Mouse (Mus musculus) hindbrain, embryonic 13.5 days (tissue): ENCODE measurements around the gene St5. TPM values are rescaled to one million over a fixed set of nuclear protein-coding genes. Genes with fewer than 3 reads are reported as not detected.
A peak's percentile ranks its signal among the peaks of the same experiment; 100 is the strongest.

Experiments
- ATAC-seq: fragments of 200-750 bp; cut with Nextera tagmentation; 2 replicates; pipeline ENCODE4 v1.8.0; 2017; ENCODE audit warnings: moderate TSS enrichment; ENCODE audit not compliant: low FRiP score
- H3K27ac ChIP-seq: fragments of 300-500 bp; sonication (generic); 2 replicates; pipeline ENCODE4 v1.5.1; 2015; ENCODE audit warnings: inconsistent platforms, mild to moderate bottlenecking, moderate library complexity
- H3K27me3 ChIP-seq: fragments of 300-500 bp; sonication (generic); 2 replicates; pipeline ENCODE4 v1.6.1; 2015; ENCODE audit warnings: mild to moderate bottlenecking, inconsistent platforms
- H3K36me3 ChIP-seq: fragments of 300-500 bp; sonication (generic); 2 replicates; pipeline ENCODE4 v1.6.1; 2015; ENCODE audit warnings: mild to moderate bottlenecking, inconsistent platforms
- H3K4me1 ChIP-seq: fragments of 300-500 bp; sonication (generic); replicated peaks from 2 replicates; pipeline ENCODE4 v1.6.1; 2015; ENCODE audit warnings: inconsistent platforms
- H3K4me2 ChIP-seq: fragments of 300-500 bp; sonication (generic); 2 replicates; pipeline ENCODE4 v1.6.1; 2015; ENCODE audit warnings: inconsistent platforms, mild to moderate bottlenecking, moderate library complexity
- H3K4me3 ChIP-seq: fragments of 300-500 bp; sonication (generic); 2 replicates; pipeline ENCODE4 v1.5.1; 2015; ENCODE audit warnings: mild to moderate bottlenecking, inconsistent platforms
- H3K9ac ChIP-seq: fragments of 300-500 bp; sonication (generic); 2 replicates; pipeline ENCODE4 v1.6.1; 2015; ENCODE audit warnings: mild to moderate bottlenecking, inconsistent platforms
- H3K9me3 ChIP-seq: fragments of 300-500 bp; sonication (generic); 2 replicates; pipeline ENCODE4 v1.6.1; 2016; ENCODE audit warnings: inconsistent platforms
- WGBS: fragments of 180-500 bp; shearing (Covaris S2); methylation state at CpG from one replicate; pipeline ENCODE4 v1.1.7; 2015; 5-methylcytosine and 5-hydroxymethylcytosine counted together
- polyA plus RNA-seq: library from polyadenylated mRNA; unstranded; fragments of >200 nt; fragmentation: Nextera tagmentation; extraction: Ambion mirVana; gene quantifications from 2 replicates; pipeline ENCODE4 v1.2.1, GENCODE M21; 2015

The St5 gene
- polyA plus RNA-seq, 1 experiment from 2014 or later = 25.6 TPM

DNA sequence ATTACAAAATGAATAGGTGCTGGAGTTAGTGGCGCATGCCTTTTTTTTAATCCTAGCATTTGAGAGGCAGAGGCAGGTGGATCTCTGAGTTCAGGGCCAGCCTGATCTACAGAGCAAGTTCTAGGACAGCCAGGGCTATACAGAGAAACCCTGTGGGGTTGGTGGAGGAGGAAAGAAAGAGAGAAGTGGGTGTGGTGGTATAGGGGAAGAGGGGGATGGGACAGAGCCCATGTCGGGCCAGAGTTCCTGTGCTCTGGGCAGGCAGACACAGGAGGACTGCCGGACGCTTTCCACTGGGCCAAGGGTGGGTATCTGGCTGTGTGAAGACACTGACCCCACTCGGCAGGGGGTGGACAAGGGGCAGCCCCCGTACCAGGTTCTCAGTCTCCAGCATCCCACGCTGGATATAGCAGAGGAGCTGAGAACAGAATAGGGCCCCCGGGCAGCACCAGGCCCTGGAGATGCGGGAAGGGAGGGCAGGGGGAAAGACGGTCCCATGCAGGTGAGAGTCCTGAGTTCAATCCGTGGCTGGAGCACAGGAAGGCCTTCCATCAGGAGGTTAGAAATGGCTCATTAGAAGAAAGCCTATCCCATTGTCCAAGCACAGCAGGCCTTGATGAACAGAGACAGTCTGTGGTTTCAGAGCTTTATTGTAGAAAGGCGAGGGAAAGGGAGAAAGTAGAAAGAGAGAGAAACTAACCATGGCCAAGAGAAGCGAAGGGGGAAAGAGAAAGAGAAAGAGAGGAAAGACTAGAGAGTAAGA is 8.6 kb downstream of the St5 start:
- Histone ChIP-seq H3K27me3 (no peaks in the 10 kb centered on the region), H3K4me2 (no peak overlapping the region), H3K36me3 (no peaks in the 10 kb centered on the region), H3K27ac (no peak overlapping the region), H3K4me3 (no peak overlapping the region), H3K9ac (no peak overlapping the region), H3K4me1 (no peaks in the 10 kb centered on the region), H3K9me3 (no peaks in the 10 kb centered on the region)
- ATAC-seq = no peak
- 79% methylated on average over 13 of the region's 13 CpGs for WGBS

DNA sequence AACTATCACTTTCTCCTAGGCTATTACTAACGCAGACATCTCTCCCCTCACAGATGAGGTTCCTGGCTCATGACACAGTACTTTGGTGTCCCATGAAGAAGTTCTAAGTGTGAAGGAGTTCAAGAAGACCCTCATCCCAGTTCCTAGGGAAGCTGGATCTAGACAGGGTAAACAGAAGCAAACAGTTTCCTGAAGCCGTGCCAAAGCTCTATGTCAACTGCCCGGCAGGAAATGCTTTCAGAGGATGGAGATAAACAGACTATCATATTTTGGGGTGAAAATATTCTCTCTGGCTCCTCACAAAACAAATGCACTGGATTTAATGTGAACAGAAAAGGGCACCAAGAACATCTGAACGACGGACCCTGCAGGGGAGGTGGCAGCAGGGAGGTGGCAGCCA is 12.4 kb downstream of the St5 start:
- Histone ChIP-seq H3K4me1 (no peaks in the 10 kb centered on the region; the same call in 1 of the 2 replicates), H3K4me3 (no peak overlapping the region), H3K36me3 (no peaks in the 10 kb centered on the region), H3K27ac (no peak overlapping the region), H3K9me3 (no peaks in the 10 kb centered on the region), H3K4me2 (no peak overlapping the region), H3K27me3 (no peaks in the 10 kb centered on the region), H3K9ac (no peak overlapping the region)
- no peak for ATAC-seq
- 93% methylated on average over 5 of the region's 5 CpGs for WGBS

DNA sequence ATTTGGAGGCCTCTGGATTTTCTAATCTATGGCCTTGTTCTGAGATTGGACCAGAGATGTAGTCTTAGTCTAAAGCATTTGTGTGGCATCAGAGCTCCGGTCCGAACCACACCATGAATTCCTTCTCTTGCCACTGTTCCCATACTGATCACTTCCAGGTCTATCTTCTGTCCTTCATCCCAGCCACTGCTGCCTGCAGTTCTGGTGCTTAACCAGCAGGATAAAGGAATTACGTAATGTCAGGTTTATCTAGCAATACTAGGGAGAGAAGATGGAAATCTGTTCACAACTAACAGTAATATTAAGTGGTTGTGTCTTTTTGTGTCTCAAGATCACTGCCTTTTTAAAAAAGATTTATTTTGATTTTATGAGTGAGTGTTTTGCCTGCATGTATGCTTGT is 13.3 kb downstream of the St5 start:
- Histone ChIP-seq H3K4me3 (no peak overlapping the region), H3K36me3 (no peaks in the 10 kb centered on the region), H3K9ac (no peak overlapping the region), H3K4me1 (no peaks in the 10 kb centered on the region; the same call in 1 of the 2 replicates), H3K27ac (no peak overlapping the region), H3K4me2 (no peak overlapping the region), H3K27me3 (no peaks in the 10 kb centered on the region), H3K9me3 (no peaks in the 10 kb centered on the region)
- ATAC-seq = no peak
- 88% methylated on average over 3 of the region's 3 CpGs for WGBS

DNA sequence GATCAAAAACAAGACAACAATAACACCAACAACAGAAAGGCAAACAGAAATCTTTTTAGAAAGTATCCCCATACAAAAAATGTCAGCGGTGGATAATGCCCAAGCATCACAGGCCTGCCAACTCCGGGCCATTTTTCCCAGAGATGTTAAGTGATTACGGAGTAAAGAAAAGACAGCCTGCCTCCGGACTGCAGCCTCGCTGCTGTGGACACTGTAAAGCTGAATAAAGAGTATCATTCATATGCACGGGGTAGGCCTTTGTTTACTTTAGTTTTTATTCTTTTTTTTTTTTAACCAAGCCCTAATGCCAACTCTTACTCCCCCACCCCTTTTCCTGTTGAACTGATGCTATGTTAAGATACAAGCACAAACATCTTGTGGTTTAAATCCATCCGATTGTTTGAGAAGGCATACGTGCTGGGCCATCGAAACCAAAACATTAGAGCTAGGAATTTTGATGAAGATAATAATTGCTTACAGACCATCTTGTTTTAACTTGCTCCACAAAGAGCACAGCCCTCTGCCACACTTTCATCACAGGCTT is 16.7 kb downstream of the St5 start:
- no peaks in the 10 kb centered on the region for H3K27me3 ChIP-seq
- no peaks in the 10 kb centered on the region; the same call in 1 of the 2 replicates for H3K4me1 ChIP-seq
- H3K4me3 ChIP-seq = no peak overlapping the region
- H3K9ac ChIP-seq = no peak overlapping the region
- H3K27ac ChIP-seq = no peak overlapping the region
- H3K9me3 ChIP-seq = no peaks in the 10 kb centered on the region
- no peak for ATAC-seq
- WGBS = 47% methylated on average over 9 of the region's 9 CpGs
- no peaks in the 10 kb centered on the region for H3K36me3 ChIP-seq
- no peak overlapping the region for H3K4me2 ChIP-seq

DNA sequence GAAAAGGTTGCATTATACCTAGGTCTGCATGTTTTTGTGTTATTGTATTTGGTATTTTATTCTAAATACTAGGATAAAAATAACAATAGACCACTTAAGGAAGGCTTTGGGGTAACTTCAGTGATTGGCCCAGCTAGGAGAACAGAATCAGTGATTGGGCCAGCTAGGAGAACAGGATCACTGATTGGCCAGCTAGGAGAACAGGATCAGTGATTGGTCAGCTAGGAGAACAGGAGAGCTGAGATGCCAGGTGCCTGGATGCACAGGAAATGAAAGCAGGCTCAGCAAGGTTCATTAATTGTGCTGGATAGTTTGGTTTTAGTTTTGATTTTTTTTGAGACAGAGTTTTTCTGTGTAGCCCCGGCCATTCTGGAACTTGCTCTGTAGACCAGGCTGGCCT is 22.5 kb downstream of the St5 start:
- 93% methylated on average over 1 of the region's 1 CpGs for WGBS
- no peaks in the 10 kb centered on the region for H3K4me1 ChIP-seq
- H3K9me3 ChIP-seq = no peaks in the 10 kb centered on the region
- no peak for ATAC-seq
- no peak overlapping the region for H3K27ac ChIP-seq
- no peak overlapping the region for H3K4me3 ChIP-seq
- H3K9ac ChIP-seq = no peak overlapping the region
- no peak overlapping the region for H3K4me2 ChIP-seq
- no peaks in the 10 kb centered on the region for H3K36me3 ChIP-seq
- no peaks in the 10 kb centered on the region for H3K27me3 ChIP-seq

DNA sequence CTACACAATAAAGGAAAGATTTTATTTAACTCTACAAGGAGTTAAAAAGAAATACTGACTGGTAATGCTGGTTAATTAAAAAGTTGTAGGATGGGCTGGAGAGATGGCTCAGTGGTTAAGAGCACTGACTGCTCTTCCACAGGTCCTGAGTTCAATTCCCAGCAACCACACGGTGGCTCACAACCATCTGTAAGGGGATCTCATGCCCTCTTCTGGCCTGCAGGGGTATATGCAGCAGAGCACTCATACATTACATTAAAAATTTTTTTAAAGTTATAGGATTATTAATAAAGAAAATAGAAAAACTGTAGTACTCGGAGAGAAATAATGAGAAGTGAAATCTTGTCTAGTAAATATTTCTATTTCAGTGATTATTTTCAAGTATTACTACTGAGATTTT is 23.1 kb downstream of the St5 start:
- Histone ChIP-seq H3K9me3 (no peaks in the 10 kb centered on the region), H3K27me3 (no peaks in the 10 kb centered on the region), H3K9ac (no peak overlapping the region), H3K27ac (no peak overlapping the region), H3K4me3 (no peak overlapping the region), H3K36me3 (no peaks in the 10 kb centered on the region), H3K4me1 (no peaks in the 10 kb centered on the region), H3K4me2 (no peak overlapping the region)
- 89% methylated on average over 2 of the region's 2 CpGs for WGBS
- ATAC-seq = no peak

DNA sequence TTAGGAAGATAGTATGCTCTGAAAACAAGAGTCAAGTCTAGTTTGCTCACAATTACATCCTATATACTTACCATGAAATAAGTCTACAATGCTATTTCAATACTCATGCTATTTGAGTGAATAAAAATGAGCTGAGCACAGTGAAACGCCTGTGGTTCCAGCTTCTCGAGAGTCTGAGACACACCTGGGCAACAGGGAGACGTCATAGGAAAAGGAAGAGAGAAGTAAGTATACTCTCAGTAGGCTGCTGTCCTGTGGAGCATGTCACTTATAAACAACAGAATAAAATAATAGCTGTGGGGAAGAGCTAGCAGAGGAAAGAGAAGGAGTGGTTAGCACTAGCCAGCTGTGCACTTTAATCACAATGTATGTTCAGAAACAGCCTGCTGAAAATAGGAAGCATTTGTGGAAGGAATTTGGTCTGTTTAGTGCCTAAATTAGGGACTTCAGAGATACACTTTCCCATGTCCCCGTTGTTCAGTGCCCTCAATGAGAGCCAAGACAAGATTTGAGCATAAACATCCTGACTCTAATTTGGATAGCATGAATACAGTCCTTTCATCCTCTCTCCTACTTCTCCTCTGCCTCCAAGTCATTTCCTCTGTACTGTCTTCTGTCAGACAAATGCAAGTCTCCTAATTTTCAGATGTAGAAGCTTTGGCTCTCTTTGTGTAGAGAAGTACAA is 28.3 kb downstream of the St5 start:
- 70% methylated on average over 4 of the region's 4 CpGs for WGBS
- no peaks in the 10 kb centered on the region for H3K9me3 ChIP-seq
- H3K27me3 ChIP-seq = no peaks in the 10 kb centered on the region

DNA sequence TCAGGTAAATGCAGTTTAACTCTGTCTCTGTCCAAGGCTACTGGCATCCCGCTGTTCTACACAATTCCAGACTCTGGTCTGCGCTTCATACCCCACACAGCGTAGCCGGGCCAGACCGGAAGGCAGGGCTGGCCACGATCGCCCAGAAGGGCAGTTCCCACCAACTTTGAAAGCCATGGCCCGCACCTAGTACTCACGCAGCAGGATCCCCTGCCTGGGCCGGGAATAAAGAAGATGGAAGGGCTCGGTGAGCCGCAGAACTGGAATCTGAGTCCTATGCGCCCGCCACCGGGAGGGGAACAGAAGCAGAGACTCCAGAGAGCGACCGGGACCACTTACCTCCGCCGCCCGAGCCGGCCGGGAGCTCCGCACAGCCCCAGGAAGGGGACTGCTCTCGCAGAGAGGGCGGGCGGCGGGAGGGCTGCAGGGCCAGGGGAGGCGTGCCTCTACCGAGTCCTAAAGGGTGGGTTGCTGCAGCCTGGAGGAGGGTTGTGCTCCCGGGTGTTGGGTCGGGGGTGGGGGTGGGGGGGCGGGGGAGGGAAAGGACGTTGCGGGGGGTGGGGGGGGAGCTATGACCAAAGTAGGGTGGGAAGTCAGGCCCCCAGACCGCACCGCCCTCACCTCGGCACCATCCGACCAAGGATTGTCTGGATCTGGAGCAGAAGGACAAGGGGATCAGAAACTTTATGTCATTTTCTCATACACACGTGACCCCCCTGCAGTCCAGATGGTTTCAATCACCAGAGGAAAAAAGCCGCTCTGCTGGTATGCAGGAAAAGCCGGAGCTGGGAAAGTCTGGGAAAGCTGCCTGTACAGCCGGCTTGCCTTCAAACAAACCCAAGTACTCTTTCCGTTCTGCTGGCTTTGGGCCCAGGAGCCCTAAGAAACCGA is 31.6 kb downstream of the St5 start:
- Histone ChIP-seq H3K27me3 (0 out of 2 replicates have a peak, but pooled peaks cover 3% of the 10 kb centered on the region), H3K4me1 (peaks cover 16% of the 10 kb centered on the region), H3K27ac (peak overlapping the region; percentile 86), H3K4me2 (peak overlapping the region; percentile 87), H3K36me3 (no peaks in the 10 kb centered on the region), H3K9me3 (no peaks in the 10 kb centered on the region), H3K4me3 (peak overlapping the region; percentile 60), H3K9ac (peak overlapping the region; percentile 82)
- ATAC-seq = peak; percentile 93
- under 1% methylated on average over 41 of the region's 44 CpGs for WGBS

More for the DNA sequence above, 28.3 kb downstream of the St5 start:
- Histone ChIP-seq H3K36me3 (no peaks in the 10 kb centered on the region), H3K4me1 (peaks cover 16% of the 10 kb centered on the region), H3K27ac (no peak overlapping the region), H3K4me2 (no peak overlapping the region), H3K4me3 (no peak overlapping the region), H3K9ac (no peak overlapping the region)
- ATAC-seq = no peak

DNA sequence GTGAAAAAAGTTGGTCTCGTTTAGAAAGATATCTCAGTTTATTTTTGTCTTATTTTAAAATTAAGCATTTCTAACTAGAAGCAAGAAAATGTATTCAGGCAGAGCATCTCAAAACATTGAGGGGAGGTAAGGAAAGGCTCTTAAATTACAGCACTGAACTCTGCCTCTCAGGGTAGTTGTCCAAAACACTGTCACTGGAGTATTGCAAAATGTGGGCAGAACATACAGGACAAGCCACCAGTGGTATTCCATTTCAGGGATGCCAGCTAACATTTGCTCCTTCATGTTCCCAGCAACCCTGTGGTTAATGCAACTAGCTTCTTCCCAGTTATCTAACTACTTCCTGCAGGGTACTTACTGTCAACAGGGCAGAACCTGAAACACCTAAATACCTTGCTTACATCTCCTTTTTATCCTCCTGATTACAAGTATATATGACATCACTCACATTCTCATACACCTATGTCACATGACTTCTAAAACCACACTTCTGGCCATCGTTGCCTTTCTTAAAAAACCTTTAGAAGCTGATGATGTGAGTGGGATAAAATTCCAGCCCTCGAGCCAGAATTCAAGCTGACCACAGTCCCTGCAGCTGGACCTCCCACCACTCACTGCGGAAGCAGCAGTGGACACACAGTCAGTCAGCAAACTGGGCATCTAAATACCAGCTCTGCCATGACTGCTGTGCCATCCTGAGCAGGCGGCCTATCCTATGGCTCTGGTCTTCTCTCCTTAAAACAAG is 33.8 kb downstream of the St5 start:
- Histone ChIP-seq H3K9me3 (no peaks in the 10 kb centered on the region), H3K9ac (no peak overlapping the region), H3K4me1 (peaks cover 16% of the 10 kb centered on the region), H3K27ac (no peak overlapping the region), H3K4me3 (no peak overlapping the region), H3K27me3 (0 out of 2 replicates have a peak, but pooled peaks cover 3% of the 10 kb centered on the region), H3K4me2 (peak overlapping the region; percentile 13; the same call in 1 of the 2 replicates), H3K36me3 (no peaks in the 10 kb centered on the region)
- 86% methylated on average over 5 of the region's 5 CpGs for WGBS
- ATAC-seq = no peak

DNA sequence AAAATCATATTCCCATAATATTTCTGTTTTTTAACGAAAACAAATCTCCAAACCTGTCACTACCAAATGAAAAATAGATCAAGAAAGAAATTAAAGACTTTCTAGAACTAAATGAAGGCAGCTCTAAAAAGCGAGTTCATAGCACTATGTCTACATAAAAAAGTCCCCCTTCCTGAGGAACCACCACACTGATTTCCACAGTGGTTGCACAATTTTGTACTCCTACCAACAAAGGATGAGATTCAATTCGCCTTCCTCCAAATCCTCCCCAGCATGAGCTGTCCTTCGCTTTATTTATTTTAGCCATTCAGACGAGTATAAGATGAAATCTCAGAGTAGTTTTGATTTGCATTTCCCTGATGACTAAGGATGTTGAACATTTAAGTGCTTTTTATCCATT is 36.7 kb downstream of the St5 start:
- WGBS = 77% methylated on average over 5 of the region's 5 CpGs

DNA sequence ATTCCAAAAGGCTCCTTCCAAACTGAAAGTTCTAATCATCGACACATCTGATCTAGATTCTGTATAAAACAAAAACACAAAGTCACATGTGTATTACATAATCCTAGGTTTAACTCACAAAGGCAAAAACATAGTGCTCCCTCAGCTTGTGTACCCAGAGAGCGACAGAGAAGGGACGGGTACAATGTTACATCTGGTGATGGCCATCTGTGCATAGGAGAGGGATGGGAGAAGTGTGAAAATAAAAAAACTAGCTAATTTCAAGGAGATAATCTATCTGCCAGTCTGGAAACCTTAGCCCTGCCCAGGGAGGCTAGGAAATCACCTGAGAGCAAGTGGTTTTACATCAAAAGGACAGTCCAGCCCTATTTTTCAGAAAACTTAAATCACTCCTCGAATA is 40.8 kb downstream of the St5 start:
- no peak for ATAC-seq
- H3K27ac ChIP-seq = no peak overlapping the region
- WGBS = 94% methylated on average over 4 of the region's 4 CpGs
- no peak overlapping the region for H3K9ac ChIP-seq
- H3K4me1 ChIP-seq = no peaks in the 10 kb centered on the region
- H3K27me3 ChIP-seq = no peaks in the 10 kb centered on the region
- no peaks in the 10 kb centered on the region for H3K36me3 ChIP-seq
- no peak overlapping the region for H3K4me2 ChIP-seq
- H3K9me3 ChIP-seq = no peaks in the 10 kb centered on the region
- no peak overlapping the region for H3K4me3 ChIP-seq

More for the DNA sequence above, 36.7 kb downstream of the St5 start:
- no peak overlapping the region for H3K27ac ChIP-seq
- H3K36me3 ChIP-seq = no peaks in the 10 kb centered on the region
- no peak overlapping the region for H3K4me2 ChIP-seq
- 0 out of 2 replicates have a peak, but pooled peaks cover 3% of the 10 kb centered on the region for H3K27me3 ChIP-seq
- no peak overlapping the region for H3K4me3 ChIP-seq
- no peaks in the 10 kb centered on the region for H3K9me3 ChIP-seq
- peaks cover 10% of the 10 kb centered on the region for H3K4me1 ChIP-seq
- no peak overlapping the region for H3K9ac ChIP-seq
- ATAC-seq = no peak
